Mouse (Mus musculus) spleen, adult 2 months (tissue): ENCODE results near the gene Hs3st4.

ENCODE experiments used
- CTCF ChIP-seq: fragments of 200-500 bp; IDR thresholded peaks from 2 replicates; pipeline ENCODE4 v1.5.1; 2011; ENCODE audit warnings: mild to moderate bottlenecking, inconsistent platforms; ENCODE audit not compliant: insufficient read depth, insufficient read length, insufficient replicate concordance; ENCODE audit errors: extremely low read depth
- POLR2A ChIP-seq: fragments of 200-500 bp; IDR thresholded peaks from 2 replicates; pipeline ENCODE4 v1.6.1; 2011; ENCODE audit warnings: low read depth, low read length, inconsistent platforms

- TF ChIP-seq CTCF (no peak), POLR2A (no peak)
Measured at GRCm38 (mm10) chr7:124249838-124250237, 267.2 kb downstream of the Hs3st4 start.
